Mouse (Mus musculus) heart, embryonic 16.5 days (tissue): ENCODE measurements around the gene Fzd9. TPM values are rescaled to one million over a fixed set of nuclear protein-coding genes. Genes with fewer than 3 reads are reported as not detected.
A peak's percentile ranks its signal among the peaks of the same experiment; 100 is the strongest.

ENCODE experiments used
- ATAC-seq: fragments of 200-750 bp; cut with Nextera tagmentation; replicated peaks from 2 replicates; pipeline ENCODE4 v1.8.0; 2017; ENCODE audit warnings: moderate number of reproducible peaks; ENCODE audit not compliant: insufficient read depth, low FRiP score; ENCODE audit errors: extremely low read depth
- H3K27ac ChIP-seq: fragments of 300-500 bp; sonication (generic); 2 replicates; pipeline ENCODE4 v1.5.1; 2014; ENCODE audit warnings: mild to moderate bottlenecking, low read length, control low read depth, moderate library complexity
- H3K27me3 ChIP-seq: fragments of 300-500 bp; sonication (generic); 2 replicates; pipeline ENCODE4 v1.6.1; 2014; ENCODE audit warnings: low read length, mixed read lengths; ENCODE audit not compliant: control insufficient read depth, insufficient read depth
- H3K36me3 ChIP-seq: fragments of 300-500 bp; sonication (generic); 2 replicates; pipeline ENCODE4 v1.6.1; 2014; ENCODE audit not compliant: control insufficient read depth, insufficient read depth
- H3K4me1 ChIP-seq: fragments of 300-500 bp; sonication (generic); 2 replicates; pipeline ENCODE4 v1.6.1; 2014; ENCODE audit warnings: low read length, mixed read lengths; ENCODE audit not compliant: control insufficient read depth, insufficient read depth
- H3K4me2 ChIP-seq: fragments of 300-500 bp; sonication (generic); 2 replicates; pipeline ENCODE4 v1.6.1; 2014; ENCODE audit warnings: low read depth, mild to moderate bottlenecking, control low read depth, low read length
- H3K4me3 ChIP-seq: fragments of 300-500 bp; sonication (generic); 2 replicates; pipeline ENCODE4 v1.5.1; 2014; ENCODE audit warnings: mild to moderate bottlenecking, control low read depth, low read length
- H3K9ac ChIP-seq: fragments of 300-500 bp; sonication (generic); 2 replicates; pipeline ENCODE4 v1.6.1; 2014; ENCODE audit warnings: low read length, control low read depth
- H3K9me3 ChIP-seq: fragments of 300-500 bp; sonication (generic); replicated peaks from 2 replicates; pipeline ENCODE4 v1.6.1; 2016; ENCODE audit warnings: low read length; ENCODE audit not compliant: control insufficient read depth
- WGBS: fragments of 180-500 bp; shearing (Covaris S2); extraction: QIAGEN DNeasy Blood & Tissue Kit; methylation state at CpG from one replicate; pipeline ENCODE4 v1.1.7; 2014; 5-methylcytosine and 5-hydroxymethylcytosine counted together
- polyA plus RNA-seq: library from polyadenylated mRNA; unstranded; fragments of >200 nt; fragmentation: Nextera tagmentation; extraction: Ambion mirVana; gene quantifications from 2 replicates; pipeline ENCODE4 v1.2.1, GENCODE M21; 2015

The Fzd9 gene
- polyA plus RNA-seq, 1 experiment from 2014 or later: 4.3 TPM

GRCm38 (mm10) chr5:135256166-135256565, 5.1 kb upstream of the Fzd9 start:
- Histone ChIP-seq H3K27me3 (no peaks in the 10 kb centered on the region), H3K36me3 (no peaks in the 10 kb centered on the region), H3K27ac (no peak overlapping the region), H3K9ac (no peak overlapping the region), H3K4me2 (no peak overlapping the region), H3K4me3 (no peak overlapping the region), H3K9me3 (peaks cover 8% of the 10 kb centered on the region), H3K4me1 (no peaks in the 10 kb centered on the region)
- 89% methylated on average over 3 of the region's 3 CpGs for WGBS
- ATAC-seq: no peak

DNA sequence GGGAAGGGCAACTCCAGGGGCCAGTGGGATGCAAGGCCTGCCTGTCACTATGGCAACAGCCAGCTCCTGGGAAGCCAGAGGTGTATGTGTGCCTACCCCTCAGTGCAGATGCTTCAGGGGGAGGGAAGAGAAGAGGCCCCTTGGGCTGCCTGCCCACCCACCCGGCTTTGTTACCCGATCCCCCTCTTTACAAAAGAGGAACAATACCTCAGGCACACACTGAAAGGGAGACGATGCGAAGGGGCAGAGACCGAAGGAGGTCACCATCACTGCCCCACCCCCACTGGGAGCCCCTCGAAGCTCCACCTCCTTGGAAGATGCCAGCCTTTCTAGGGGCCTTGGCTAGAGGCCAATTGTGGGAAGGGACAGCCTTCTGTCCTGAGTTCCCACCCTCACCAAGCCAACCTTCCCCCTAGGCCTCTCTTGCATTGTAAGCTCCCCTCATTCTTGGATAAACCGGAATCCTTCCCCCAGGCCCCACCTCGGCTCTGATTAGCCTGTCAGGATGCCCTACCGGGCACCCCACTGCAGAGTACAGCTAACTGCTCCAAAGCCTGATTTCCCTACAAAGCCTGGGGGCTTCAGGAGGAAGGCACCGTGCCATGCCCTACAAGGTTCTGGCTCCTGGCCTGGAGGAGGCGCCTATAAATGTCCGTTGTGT, 2.8 kb upstream of the Fzd9 start:
- H3K9me3 ChIP-seq: peaks cover 8% of the 10 kb centered on the region
- no peak overlapping the region for H3K9ac ChIP-seq
- no peak overlapping the region for H3K27ac ChIP-seq
- H3K4me1 ChIP-seq: peaks cover 9% of the 10 kb centered on the region; the same call in 1 of the 2 replicates
- 26% methylated on average over 12 of the region's 12 CpGs for WGBS
- H3K4me3 ChIP-seq: no peak overlapping the region
- no peak for ATAC-seq
- no peaks in the 10 kb centered on the region for H3K27me3 ChIP-seq
- no peak overlapping the region for H3K4me2 ChIP-seq
- H3K36me3 ChIP-seq: no peaks in the 10 kb centered on the region

DNA sequence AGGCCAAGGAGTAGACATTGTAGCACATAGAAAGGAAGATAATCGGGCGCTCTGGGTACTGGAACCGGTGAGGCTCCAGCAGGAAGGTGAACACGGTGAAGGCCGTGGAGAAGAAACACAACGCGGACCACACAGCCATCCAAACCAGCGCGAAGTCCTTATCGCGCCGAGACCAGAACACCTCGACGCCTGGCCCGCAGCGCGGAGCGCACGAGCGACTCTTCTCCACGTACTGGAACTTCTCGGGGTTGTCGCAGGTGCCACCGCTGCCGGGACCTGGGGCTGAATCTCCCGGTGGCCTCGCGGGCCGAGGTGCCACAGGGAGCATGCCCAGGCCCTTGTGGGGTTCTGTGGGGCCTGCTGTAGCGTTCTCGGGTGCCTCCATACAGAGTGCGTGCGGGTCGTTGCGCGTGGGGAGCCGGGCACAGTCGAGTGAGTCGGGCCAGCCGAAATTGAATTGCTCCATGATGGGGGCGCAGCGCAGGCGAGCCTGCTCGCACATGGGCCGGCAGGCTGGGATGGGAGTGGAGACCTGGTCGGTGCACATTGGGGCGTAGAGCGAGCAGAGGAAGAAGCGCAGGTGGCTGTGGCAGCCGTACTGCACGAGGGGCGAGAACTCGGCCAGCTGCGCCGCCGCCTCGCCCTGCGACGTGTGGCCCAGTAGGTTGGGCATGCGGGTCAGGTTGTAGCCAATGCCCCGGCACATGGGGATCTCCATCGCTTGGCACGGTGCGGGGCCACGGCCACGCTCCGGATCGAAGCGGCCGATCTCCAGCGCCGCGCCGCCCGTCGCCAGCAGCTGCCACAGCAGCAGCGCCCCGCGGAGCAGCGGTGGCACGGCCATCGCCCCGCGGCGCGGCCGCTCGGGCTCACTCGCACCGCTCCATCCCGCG, 598 bp downstream of the Fzd9 start:
- no peak overlapping the region for H3K27ac ChIP-seq
- H3K9ac ChIP-seq: peak overlapping the region; percentile 72
- peaks cover 8% of the 10 kb centered on the region for H3K36me3 ChIP-seq
- H3K4me2 ChIP-seq: peak overlapping the region; percentile 98
- ATAC-seq: peak; percentile 64
- H3K4me3 ChIP-seq: peak overlapping the region; percentile 64
- no peaks in the 10 kb centered on the region for H3K27me3 ChIP-seq
- H3K4me1 ChIP-seq: peaks cover 13% of the 10 kb centered on the region; the same call in 1 of the 2 replicates
- no peaks in the 10 kb centered on the region for H3K9me3 ChIP-seq
- 2% methylated on average over 87 of the region's 92 CpGs for WGBS

- peaks cover 18% of the 10 kb centered on the region for H3K36me3 ChIP-seq
- no peaks in the 10 kb centered on the region for H3K9me3 ChIP-seq
- peaks cover 13% of the 10 kb centered on the region; the same call in 1 of the 2 replicates for H3K4me1 ChIP-seq
- 0 out of 2 replicates have a peak, but pooled peaks have one; percentile 8 for ATAC-seq
- H3K4me2 ChIP-seq: peak overlapping the region; percentile 27; the same call in 1 of the 2 replicates
- H3K27ac ChIP-seq: no peak overlapping the region
- 89% methylated on average over 16 of the region's 16 CpGs for WGBS
- no peak overlapping the region for H3K4me3 ChIP-seq
- H3K9ac ChIP-seq: no peak overlapping the region; the same call in 1 of the 2 replicates
- H3K27me3 ChIP-seq: no peaks in the 10 kb centered on the region
Observed at GRCm38 (mm10) chr5:135248956-135249676, 1.9 kb downstream of the Fzd9 start.

DNA sequence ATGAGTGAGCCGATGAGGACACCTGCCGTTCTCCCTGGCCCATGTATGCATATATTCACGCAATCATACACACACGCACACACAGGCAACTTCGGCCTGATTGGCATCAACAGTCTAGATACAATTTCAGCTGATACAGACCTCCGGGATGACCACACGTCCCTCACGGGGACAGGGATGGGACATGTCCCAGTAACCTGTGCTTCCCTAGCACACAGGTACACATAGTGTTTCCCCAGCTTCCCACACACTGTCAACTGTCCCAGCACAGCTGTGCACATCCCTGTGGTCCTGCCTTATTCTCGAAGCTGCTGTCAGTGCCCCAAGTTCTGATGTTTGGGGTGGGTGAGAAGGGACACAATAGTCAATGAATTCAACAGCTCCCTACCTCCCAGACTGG, 3.7 kb downstream of the Fzd9 start:
- H3K27me3 ChIP-seq: no peaks in the 10 kb centered on the region
- peaks cover 33% of the 10 kb centered on the region for H3K36me3 ChIP-seq
- no peak overlapping the region for H3K27ac ChIP-seq
- H3K4me2 ChIP-seq: no peak overlapping the region
- no peak overlapping the region for H3K4me3 ChIP-seq
- no peak for ATAC-seq
- no peak overlapping the region for H3K9ac ChIP-seq
- peaks cover 17% of the 10 kb centered on the region; the same call in 1 of the 2 replicates for H3K4me1 ChIP-seq
- no peaks in the 10 kb centered on the region for H3K9me3 ChIP-seq
- 73% methylated on average over 9 of the region's 9 CpGs for WGBS

- H3K9ac ChIP-seq: no peak overlapping the region
- peaks cover 39% of the 10 kb centered on the region for H3K36me3 ChIP-seq
- H3K4me3 ChIP-seq: no peak overlapping the region
- WGBS: 59% methylated on average over 4 of the region's 4 CpGs
- H3K4me1 ChIP-seq: peaks cover 25% of the 10 kb centered on the region
- H3K4me2 ChIP-seq: no peak overlapping the region
- ATAC-seq: no peak
- no peaks in the 10 kb centered on the region for H3K9me3 ChIP-seq
- no peaks in the 10 kb centered on the region for H3K27me3 ChIP-seq
- H3K27ac ChIP-seq: no peak overlapping the region
Observed at GRCm38 (mm10) chr5:135246531-135246930, 4.5 kb downstream of the Fzd9 start.

- H3K27ac ChIP-seq: peak overlapping the region; percentile 84
- no peak for ATAC-seq
- no peak overlapping the region for H3K4me3 ChIP-seq
- peaks cover 64% of the 10 kb centered on the region for H3K36me3 ChIP-seq
- no peak overlapping the region for H3K4me2 ChIP-seq
- H3K4me1 ChIP-seq: peaks cover 26% of the 10 kb centered on the region
- no peaks in the 10 kb centered on the region for H3K9me3 ChIP-seq
- no peak overlapping the region for H3K9ac ChIP-seq
- 90% methylated on average over 1 of the region's 1 CpGs for WGBS
- no peaks in the 10 kb centered on the region for H3K27me3 ChIP-seq
Observed at GRCm38 (mm10) chr5:135243166-135243565, 7.9 kb downstream of the Fzd9 start.

GRCm38 (mm10) chr5:135242608-135243007, 8.4 kb downstream of the Fzd9 start:
- no peaks in the 10 kb centered on the region for H3K27me3 ChIP-seq
- peaks cover 26% of the 10 kb centered on the region for H3K4me1 ChIP-seq
- no peak overlapping the region for H3K4me2 ChIP-seq
- 48% methylated on average over 3 of the region's 3 CpGs for WGBS
- peak; percentile 55 for ATAC-seq
- H3K36me3 ChIP-seq: peaks cover 70% of the 10 kb centered on the region
- H3K9me3 ChIP-seq: no peaks in the 10 kb centered on the region
- H3K4me3 ChIP-seq: no peak overlapping the region
- H3K9ac ChIP-seq: no peak overlapping the region
- peak overlapping the region; percentile 84 for H3K27ac ChIP-seq
